Mouse (Mus musculus): Measurements from ENCODE around the gene Stk38. TPM values are rescaled to one million over a fixed set of nuclear protein-coding genes. Genes with fewer than 3 reads are reported as not detected.

Gene Stk38
- total RNA-seq, 2 experiments from 2014 or later, result 83.3 to 93.2 TPM

DNA sequence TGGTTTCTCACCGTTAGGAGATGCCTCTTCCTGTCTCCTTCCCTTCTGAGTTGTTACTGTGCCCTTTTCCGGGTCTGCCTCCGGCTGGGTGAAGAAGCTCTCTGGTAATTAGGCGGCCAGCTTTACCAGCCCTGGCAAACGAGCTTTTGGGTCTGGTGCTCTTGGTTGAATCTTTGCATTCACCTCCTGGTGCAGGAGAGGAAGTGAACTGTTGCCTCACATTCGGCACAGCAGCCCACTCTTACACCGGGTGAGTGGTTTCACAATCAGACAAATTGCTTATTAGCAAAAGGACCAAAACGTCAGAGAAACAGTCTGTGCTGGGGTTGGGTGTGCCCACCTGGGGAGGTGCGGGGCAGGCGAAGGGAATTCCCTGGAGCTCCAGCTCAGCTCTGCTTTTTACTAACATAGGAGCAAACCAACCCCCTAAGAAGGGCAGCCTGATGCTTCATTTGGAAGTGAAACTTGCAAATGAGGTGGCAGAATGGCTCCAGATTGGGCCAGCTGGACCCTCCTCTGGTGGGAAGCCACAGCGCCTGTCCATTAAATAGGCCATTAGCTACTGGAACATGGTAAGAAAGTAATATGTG is 40.7 kb downstream of the Stk38 start:
- no peak for DNase-seq
- intact Hi-C loops (cut with DNase I), result no loop called here

GRCm38 (mm10) chr17:28961596-28961995 is 46.2 kb downstream of the Stk38 start:
- intact Hi-C loops (cut with DNase I), result no loop called here
- no peak for DNase-seq

DNA sequence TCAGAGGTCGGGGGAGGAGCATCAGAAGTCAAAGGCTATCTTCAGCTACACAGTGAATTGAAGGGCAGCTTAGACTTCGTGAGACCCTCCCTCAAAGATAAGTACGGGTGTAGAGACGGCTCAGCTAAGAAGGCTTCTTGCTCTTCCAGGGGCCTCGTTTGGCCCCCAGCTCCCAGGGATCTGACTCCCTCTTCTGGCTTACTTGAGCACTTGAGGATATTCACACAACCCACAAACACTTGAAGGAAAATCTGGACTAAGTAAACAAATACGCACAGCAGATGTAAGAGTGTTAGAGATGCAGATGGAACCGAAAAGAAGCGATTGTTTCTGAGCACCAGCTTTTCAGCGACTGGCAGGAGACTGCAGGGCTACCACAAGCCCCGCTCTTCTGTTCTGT is 47.2 kb downstream of the Stk38 start:
- no peak for DNase-seq
- intact Hi-C loops (cut with DNase I), result no loop called here

GRCm38 (mm10) chr17:28954416-28954815 is 53.4 kb downstream of the Stk38 start:
- no peak for DNase-seq
- intact Hi-C loops (cut with DNase I), result no loop called here

DNA sequence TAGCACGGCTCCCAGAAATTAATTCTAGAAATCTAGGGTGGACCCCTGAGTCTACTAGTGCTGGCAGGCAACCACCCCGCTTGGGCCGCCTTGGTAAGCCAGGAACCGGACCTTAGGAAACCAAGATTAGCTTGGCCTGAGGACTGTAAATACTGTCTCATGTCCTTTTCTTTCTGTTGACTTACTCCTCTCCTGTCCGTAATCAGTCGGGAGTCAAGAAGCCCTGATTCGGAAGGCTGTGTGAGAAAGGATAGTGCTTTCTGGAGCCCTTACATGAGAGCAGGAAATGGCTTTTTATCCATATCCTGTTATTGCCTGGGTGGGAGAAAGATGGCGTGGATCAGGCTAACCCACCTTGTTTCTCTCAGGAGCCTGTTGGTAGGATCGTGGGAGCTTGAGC is 54.5 kb downstream of the Stk38 start:
- DNase-seq, result no peak
- intact Hi-C loops (cut with DNase I), result no loop called here

GRCm38 (mm10) chr17:28951831-28952799 is 55.7 kb downstream of the Stk38 start, which contains the start of gene Kctd20:
Gene Kctd20 (plus strand): TSS chr17:28951950.
- DNase-seq, result peak; percentile 93
- intact Hi-C loops (cut with DNase I), result no loop called here

- no peak for DNase-seq
- intact Hi-C loops (cut with DNase I), result no loop called here
Observed at GRCm38 (mm10) chr17:28950751-28951150, 57.0 kb downstream of the Stk38 start.

- intact Hi-C loops (cut with DNase I), result no loop called here
- no peak for DNase-seq
Observed at GRCm38 (mm10) chr17:28948661-28949060, 59.1 kb downstream of the Stk38 start.

GRCm38 (mm10) chr17:28947011-28947939 is 60.5 kb downstream of the Stk38 start:
- intact Hi-C loops (cut with DNase I), result no loop called here
- no peak for DNase-seq

DNA sequence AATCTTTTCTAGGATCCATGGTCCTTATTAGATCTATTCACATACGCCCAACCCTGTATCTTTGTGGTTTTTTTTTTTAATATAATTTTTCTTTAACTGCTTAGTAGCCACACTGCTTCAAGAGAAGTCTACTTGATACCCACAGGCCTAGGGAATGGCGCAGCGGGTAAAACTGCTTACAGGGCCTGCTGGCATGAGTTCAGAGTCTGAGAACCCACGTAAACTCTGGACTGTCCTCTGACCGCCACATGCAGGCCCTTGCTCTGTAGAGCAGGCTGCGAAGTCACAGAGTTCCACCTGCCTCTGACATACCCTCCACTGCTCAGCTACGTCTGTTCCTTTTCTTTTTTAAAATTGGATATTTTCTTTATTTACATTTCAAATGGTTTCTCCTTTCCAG is 63.3 kb downstream of the Stk38 start:
- no peak for DNase-seq
- intact Hi-C loops (cut with DNase I), result no loop called here

GRCm38 (mm10) chr17:28943740-28944139 is 64.1 kb downstream of the Stk38 start, which contains the start of gene Pxt1:
Gene Pxt1 (minus strand): TSS chr17:28943840.
- no peak for DNase-seq
- intact Hi-C loops (cut with DNase I), result no loop called here

GRCm38 (mm10) chr17:28942101-28942500 is 65.7 kb downstream of the Stk38 start:
- intact Hi-C loops (cut with DNase I), result no loop called here
- DNase-seq, result no peak

- peak; percentile 54 for DNase-seq
- intact Hi-C loops (cut with DNase I), result no loop called here
Observed at GRCm38 (mm10) chr17:28940776-28941555, 66.8 kb downstream of the Stk38 start.

DNA sequence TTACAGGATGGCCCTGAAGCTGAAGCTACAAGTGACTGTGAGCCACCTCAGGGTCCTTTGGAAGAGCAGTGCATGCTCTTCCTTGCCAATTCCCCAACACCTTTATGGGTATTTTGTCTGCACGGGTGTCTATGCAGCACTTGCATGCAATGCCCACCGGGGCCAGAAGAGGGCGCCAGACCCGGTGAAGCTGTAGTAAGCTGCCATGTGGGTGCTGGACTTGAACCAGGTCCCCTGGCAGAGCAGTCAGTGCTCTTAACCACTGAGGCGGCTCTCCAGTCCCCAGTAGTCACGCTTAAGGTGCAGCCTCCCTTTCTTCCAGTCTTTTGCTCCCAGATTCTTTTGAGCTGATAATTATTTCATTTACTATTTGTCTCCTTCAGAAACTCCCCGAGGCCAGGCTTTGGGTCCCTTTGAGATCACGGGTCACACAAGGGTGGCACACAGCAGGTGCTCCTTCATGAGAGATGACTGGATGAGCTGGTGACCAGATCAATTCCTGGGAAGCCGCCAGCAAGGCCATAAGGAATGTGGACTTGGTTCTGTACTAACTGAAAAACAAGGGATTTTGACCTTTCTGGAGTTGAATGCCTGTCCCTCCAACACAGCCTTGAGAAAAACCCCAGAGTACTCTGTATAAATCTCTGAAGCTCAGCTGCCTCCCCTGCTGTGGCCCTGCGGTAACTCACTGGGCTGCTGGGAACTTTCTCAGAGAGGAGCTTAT is 71.0 kb downstream of the Stk38 start:
- intact Hi-C loops (cut with DNase I), result no loop called here
- DNase-seq, result peak; percentile 64

DNA sequence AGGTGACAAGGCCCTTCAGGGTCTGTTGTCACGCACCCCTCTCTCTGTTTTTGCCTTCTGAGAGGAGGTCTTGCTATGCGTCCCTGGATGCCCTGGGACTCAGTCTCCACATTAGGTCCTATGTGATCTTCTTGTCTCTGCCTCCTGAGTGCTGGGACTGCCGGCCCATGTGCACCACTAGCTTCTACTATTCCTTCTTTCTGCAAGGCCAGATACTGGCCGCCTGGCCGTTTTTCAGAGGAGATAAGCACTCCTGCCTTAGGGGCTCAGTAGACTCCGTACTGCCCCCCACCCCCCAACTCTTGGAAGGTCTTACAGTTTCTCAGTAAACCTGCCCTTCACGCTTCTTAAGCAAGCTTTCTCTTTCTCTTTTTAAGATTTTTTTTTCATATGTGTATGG is 71.7 kb downstream of the Stk38 start:
- DNase-seq, result no peak

GRCm38 (mm10) chr17:28934120-28934916 is 73.5 kb downstream of the Stk38 start:
- intact Hi-C loops (cut with DNase I), result no loop called here
- no peak for DNase-seq

More for the DNA sequence above, 71.7 kb downstream of the Stk38 start:
- intact Hi-C loops (cut with DNase I), result no loop called here

DNA sequence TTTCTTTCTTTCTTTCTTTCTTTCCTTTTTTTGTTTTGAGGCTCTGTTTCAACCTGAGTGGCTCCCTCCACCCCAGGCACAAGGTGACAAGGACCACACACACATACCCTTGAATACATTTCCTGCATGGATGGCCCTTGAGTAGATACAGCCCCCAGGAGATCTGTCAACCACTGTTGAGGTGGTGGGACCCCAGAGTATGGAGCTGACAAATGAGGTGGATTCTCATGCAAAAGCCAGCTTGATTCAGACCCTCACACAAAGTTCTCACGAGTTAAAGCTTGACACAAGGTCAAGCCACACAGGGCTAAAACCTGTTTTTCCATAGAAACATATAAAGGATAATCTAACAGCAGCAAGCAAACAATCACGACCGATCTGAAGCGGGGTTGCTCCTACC is 75.5 kb downstream of the Stk38 start:
- intact Hi-C loops (cut with DNase I), result no loop called here
- DNase-seq, result no peak

DNA sequence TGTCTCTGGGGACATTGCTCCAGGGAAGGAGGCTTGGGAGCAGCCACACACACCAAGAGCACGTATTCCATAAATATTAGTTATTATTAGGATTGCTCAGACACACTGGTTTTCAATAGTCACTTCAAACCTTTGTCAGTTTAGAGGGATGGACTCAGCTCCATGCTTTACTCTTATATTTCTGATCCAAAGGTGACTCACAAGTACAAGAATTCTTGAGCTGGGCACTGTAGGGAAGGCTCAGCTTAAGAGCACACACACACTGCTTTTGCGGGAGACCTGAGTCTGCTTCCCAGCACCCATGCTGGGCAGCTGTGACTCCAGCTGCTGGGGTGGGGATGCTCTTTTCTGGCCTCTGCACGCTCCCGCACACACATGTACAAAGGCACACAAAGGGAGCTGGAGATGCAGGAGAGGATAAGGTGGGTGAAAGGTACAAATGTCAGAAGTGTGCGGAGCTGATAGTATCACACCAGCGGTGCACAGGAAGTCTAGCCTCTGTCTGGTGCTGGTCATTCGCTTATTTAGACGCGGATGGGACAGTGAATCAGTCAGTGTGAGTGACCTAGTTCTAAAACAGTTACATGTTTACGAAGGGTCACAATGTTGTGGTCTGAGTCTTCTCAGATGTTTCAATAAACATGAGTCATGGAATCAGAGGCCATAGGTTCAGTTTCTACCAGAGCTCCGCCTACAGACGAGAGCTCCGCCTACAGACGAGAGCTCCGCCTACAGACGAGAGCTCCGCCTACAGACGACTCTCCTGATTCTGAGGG is 76.2 kb downstream of the Stk38 start:
- intact Hi-C loops (cut with DNase I), result no loop called here
- no peak for DNase-seq

All from left cerebral cortex, postnatal 4 days (tissue).